Mouse (Mus musculus): ENCODE data around the gene Nkain1.

- TF ChIP-seq CTCF (IDR thresholded peaks at IDR 0.05; ENCODE audit: control insufficient read depth, insufficient read depth, insufficient read length) (no peak), MYOG (IDR thresholded peaks at IDR 0.05; ENCODE audit: control insufficient read depth, extremely low read depth, insufficient read length) (no peak)
Observed at GRCm38 (mm10) chr4:130537371-130537770, 36.6 kb downstream of the Nkain1 start.
